Mouse (Mus musculus) embryonic facial prominence, embryonic 15.5 days (tissue): Measurements from ENCODE around the gene Npsr1. TPM values are rescaled to one million over a fixed set of nuclear protein-coding genes. Genes with fewer than 3 reads are reported as not detected.

ENCODE experiments used
- ATAC-seq: fragments of 200-750 bp; cut with Nextera tagmentation; 2 replicates; pipeline ENCODE4 v1.8.0; 2017; ENCODE audit warnings: low read depth, moderate TSS enrichment; ENCODE audit not compliant: insufficient number of reproducible peaks, low FRiP score, low TSS enrichment
- H3K27ac ChIP-seq: fragments of 300-500 bp; sonication (generic); replicated peaks from 2 replicates; pipeline ENCODE4 v1.5.1; 2015; ENCODE audit warnings: mild to moderate bottlenecking, inconsistent platforms
- H3K27me3 ChIP-seq: fragments of 300-500 bp; sonication (generic); 2 replicates; pipeline ENCODE4 v1.6.1; 2015; ENCODE audit warnings: inconsistent platforms
- H3K36me3 ChIP-seq: fragments of 300-500 bp; sonication (generic); 2 replicates; pipeline ENCODE4 v1.6.1; 2015; ENCODE audit warnings: mild to moderate bottlenecking, inconsistent platforms
- H3K4me1 ChIP-seq: fragments of 300-500 bp; sonication (generic); 2 replicates; pipeline ENCODE4 v1.6.1; 2015; ENCODE audit warnings: inconsistent platforms
- H3K4me2 ChIP-seq: fragments of 300-500 bp; sonication (generic); replicated peaks from 2 replicates; pipeline ENCODE4 v1.6.1; 2015; ENCODE audit warnings: mild to moderate bottlenecking, inconsistent platforms
- H3K4me3 ChIP-seq: fragments of 300-500 bp; sonication (generic); replicated peaks from 2 replicates; pipeline ENCODE4 v1.5.1; 2015; ENCODE audit warnings: mild to moderate bottlenecking, inconsistent platforms
- H3K9ac ChIP-seq: fragments of 300-500 bp; sonication (generic); 2 replicates; pipeline ENCODE4 v1.6.1; 2015; ENCODE audit warnings: inconsistent platforms
- H3K9me3 ChIP-seq: fragments of 300-500 bp; sonication (generic); replicated peaks from 2 replicates; pipeline ENCODE4 v1.6.1; 2016; ENCODE audit warnings: inconsistent platforms
- WGBS: fragments of 180-500 bp; shearing (Covaris S2); methylation state at CpG from one replicate; pipeline ENCODE4 v1.1.7; 2015; 5-methylcytosine and 5-hydroxymethylcytosine counted together
- polyA plus RNA-seq: library from polyadenylated mRNA; unstranded; fragments of >200 nt; fragmentation: Nextera tagmentation; extraction: Ambion mirVana; gene quantifications from 2 replicates; pipeline ENCODE4 v1.2.1, GENCODE M21; 2015

Npsr1 gene
- polyA plus RNA-seq, 1 experiment from 2014 or later, result not detected

DNA sequence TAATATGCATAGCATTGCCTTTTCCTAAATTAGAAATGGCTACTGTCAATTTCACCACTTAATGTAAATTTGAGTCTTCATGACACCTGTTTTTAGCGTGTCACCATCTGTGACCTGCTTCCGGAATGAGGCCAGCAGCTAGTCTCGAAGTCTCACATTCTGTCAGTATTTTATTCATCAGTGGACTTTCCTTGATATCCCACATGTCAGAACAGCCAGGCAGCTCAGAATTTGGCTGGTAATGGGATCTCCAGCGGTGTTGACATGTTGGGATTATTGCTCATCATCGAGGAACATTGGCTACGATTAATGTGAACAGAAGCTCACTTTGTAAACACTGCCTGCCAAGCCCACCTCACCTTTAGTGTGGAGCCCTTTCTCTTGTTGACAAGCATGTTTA lies 205.1 kb downstream of the Npsr1 start:
- Histone ChIP-seq H3K9me3 (no peaks in the 10 kb centered on the region), H3K4me3 (no peak overlapping the region), H3K36me3 (no peaks in the 10 kb centered on the region), H3K27ac (no peak overlapping the region), H3K9ac (no peak overlapping the region), H3K27me3 (no peaks in the 10 kb centered on the region), H3K4me2 (no peak overlapping the region), H3K4me1 (no peaks in the 10 kb centered on the region)
- no peak for ATAC-seq
- WGBS, result 82% methylated on average over 6 of the region's 6 CpGs

DNA sequence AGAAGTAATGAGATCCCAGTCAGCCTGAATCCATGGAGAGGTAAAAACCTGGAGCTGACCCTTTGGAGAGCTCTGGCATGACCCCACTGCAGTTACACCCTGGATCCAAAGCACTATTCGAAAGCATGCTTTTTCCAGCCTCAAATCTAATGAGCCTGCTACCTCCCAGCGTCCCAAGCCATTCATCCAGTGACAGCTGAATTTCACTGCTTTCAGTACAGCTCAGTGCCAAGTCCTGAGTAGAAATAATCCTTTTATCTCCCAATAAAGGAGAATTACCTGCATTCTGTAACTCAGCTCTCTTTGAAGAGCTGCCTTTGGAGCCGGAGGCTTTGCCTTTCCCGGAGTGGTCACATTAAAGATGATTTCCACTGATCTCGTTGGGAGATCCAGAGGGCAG lies 209.2 kb downstream of the Npsr1 start:
- ATAC-seq, result no peak
- Histone ChIP-seq H3K4me3 (no peak overlapping the region), H3K27ac (no peak overlapping the region), H3K9me3 (no peaks in the 10 kb centered on the region), H3K4me2 (no peak overlapping the region), H3K9ac (no peak overlapping the region), H3K27me3 (no peaks in the 10 kb centered on the region), H3K36me3 (no peaks in the 10 kb centered on the region), H3K4me1 (no peaks in the 10 kb centered on the region)
- 36% methylated on average over 5 of the region's 5 CpGs for WGBS

DNA sequence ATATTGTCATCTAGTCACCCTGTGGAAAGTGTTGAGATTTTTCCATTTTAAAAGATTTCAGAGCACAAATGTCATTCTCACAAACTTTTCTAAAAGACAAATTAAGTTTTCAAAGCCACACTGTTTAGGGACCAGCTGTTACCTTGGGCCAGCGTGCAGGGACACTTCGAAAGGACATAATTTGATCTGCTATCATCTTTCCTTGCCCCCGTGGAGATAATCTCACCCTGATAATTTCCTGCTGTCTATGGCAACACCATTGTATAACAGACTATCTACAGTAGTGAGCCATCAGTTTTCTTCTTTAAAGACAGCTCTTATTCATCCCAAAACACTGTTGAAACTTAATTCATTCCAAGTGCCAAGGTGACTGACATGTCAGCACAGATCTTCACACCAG lies 209.6 kb downstream of the Npsr1 start:
- Histone ChIP-seq H3K4me2 (no peak overlapping the region), H3K9me3 (no peaks in the 10 kb centered on the region), H3K36me3 (no peaks in the 10 kb centered on the region), H3K4me1 (no peaks in the 10 kb centered on the region), H3K27me3 (no peaks in the 10 kb centered on the region), H3K27ac (no peak overlapping the region), H3K4me3 (no peak overlapping the region), H3K9ac (no peak overlapping the region)
- no peak for ATAC-seq
- 35% methylated on average over 3 of the region's 3 CpGs for WGBS

DNA sequence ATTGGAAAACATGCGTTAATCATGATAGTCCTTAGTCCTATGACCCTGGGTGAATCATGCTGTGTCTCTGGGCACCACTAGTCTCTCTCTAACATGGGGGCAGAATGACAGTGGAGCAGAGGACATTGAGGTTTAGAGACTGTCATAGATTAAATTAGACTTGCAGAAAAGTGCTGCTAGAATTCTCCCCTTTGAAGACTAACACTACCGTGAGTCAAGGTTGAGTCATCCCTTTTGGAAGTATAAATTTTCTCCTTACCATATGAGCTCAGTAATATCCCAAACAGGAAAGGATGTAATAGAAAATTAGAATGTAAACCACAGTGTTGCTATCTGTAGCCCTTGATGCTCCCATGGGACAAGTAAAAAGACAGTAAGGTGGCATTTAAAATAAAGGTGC lies 218.0 kb downstream of the Npsr1 start:
- Histone ChIP-seq H3K4me3 (no peak overlapping the region), H3K27ac (no peak overlapping the region), H3K9me3 (no peaks in the 10 kb centered on the region), H3K9ac (no peak overlapping the region), H3K4me2 (no peak overlapping the region), H3K27me3 (no peaks in the 10 kb centered on the region), H3K4me1 (no peaks in the 10 kb centered on the region), H3K36me3 (no peaks in the 10 kb centered on the region)
- WGBS, result 92% methylated on average over 2 of the region's 2 CpGs
- ATAC-seq, result no peak

DNA sequence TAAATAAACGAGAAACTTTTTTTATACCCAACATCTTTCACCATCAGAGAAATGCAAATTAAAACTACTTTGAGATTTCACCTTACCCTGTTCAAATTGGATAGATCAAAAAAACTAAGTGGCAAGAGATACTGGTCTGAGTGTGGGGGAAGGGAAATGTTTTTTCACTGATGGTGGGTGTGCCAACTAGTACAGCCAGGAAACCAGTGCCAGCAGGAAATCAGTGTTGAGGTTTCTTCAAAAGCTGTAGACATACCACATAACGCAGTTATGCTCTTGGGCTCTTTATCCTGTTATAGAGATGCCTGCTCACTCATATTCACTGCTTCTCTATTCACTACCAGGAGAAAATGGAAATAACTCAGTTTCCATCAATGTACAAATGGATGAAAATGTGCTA lies 233.9 kb downstream of the Npsr1 start:
- no peaks in the 10 kb centered on the region for H3K27me3 ChIP-seq
- no peak for ATAC-seq
- H3K4me3 ChIP-seq, result no peak overlapping the region
- no peaks in the 10 kb centered on the region for H3K9me3 ChIP-seq
- no peak overlapping the region for H3K27ac ChIP-seq
- H3K4me1 ChIP-seq, result no peaks in the 10 kb centered on the region
- 57% methylated on average over 2 of the region's 2 CpGs for WGBS
- H3K9ac ChIP-seq, result no peak overlapping the region
- no peak overlapping the region for H3K4me2 ChIP-seq
- H3K36me3 ChIP-seq, result no peaks in the 10 kb centered on the region

DNA sequence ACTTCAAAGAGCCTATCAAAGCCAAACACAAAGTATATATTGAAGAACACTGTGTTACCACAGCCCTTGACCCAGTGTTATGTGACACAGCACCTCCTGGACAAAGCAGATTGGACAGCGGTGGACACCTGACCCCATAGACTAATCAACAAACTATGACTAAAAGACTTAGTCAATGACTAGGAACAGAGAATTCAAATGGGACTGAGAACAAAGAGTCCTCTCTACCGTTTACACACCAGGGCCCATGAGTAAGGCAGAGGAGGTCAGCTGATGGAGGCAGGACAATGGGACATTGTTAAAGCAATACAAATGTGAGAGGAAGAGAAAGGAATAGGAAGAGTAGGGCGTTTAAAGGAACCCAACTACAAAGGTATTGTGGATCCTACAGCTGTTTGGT lies 243.5 kb downstream of the Npsr1 start:
- H3K9ac ChIP-seq, result no peak overlapping the region
- no peaks in the 10 kb centered on the region for H3K27me3 ChIP-seq
- no peaks in the 10 kb centered on the region for H3K4me1 ChIP-seq
- no peak overlapping the region for H3K4me3 ChIP-seq
- no peak overlapping the region for H3K4me2 ChIP-seq
- no peak overlapping the region for H3K27ac ChIP-seq
- ATAC-seq, result no peak
- H3K9me3 ChIP-seq, result no peaks in the 10 kb centered on the region
- H3K36me3 ChIP-seq, result no peaks in the 10 kb centered on the region
- WGBS, result 53% methylated on average over 3 of the region's 3 CpGs

DNA sequence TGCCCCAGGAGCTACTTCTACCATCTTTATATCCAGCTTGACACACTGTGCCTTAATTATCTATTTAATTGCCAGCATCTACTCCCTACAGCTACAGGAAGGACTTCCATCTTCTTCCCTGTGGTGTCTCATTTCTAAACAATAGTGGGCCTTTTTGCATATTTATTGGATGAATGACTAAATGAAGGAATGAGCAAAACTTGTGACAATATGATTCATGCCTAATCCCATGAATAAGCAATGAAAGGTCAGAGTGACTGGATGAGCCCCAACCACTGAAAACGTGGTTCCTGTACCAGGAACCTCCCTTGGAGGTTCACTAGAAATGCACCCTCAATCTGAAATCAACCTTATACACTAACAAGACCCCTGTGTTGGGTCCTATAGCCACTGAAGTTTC lies 249.2 kb downstream of the Npsr1 start:
- ATAC-seq, result no peak
- Histone ChIP-seq H3K4me3 (no peak overlapping the region), H3K27ac (no peak overlapping the region), H3K9ac (no peak overlapping the region), H3K4me2 (no peak overlapping the region), H3K27me3 (no peaks in the 10 kb centered on the region), H3K9me3 (no peaks in the 10 kb centered on the region), H3K4me1 (no peaks in the 10 kb centered on the region), H3K36me3 (no peaks in the 10 kb centered on the region)
- 38% methylated on average over 1 of the region's 1 CpGs for WGBS

DNA sequence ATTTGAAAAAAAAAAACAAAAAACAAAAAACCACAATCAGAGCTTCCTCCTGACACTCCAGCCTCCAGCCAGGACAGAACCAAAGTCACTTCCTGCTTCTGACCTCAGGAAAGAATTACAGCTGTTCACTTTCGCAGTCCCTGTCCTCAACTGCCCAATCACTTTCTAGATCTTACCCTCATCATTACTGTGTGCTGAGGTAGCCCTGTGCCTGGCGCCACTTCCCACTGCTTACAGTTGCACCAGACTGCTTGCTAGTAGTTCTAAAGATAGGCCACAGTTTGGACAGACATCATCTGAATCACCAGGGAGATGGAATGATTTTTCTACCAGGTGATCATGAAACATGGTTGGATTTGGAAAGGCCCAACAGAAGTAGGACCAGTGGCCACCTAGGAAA lies 251.7 kb downstream of the Npsr1 start:
- Histone ChIP-seq H3K9ac (no peak overlapping the region), H3K4me1 (no peaks in the 10 kb centered on the region), H3K9me3 (no peaks in the 10 kb centered on the region), H3K27me3 (no peaks in the 10 kb centered on the region), H3K27ac (no peak overlapping the region), H3K4me3 (no peak overlapping the region), H3K4me2 (no peak overlapping the region), H3K36me3 (no peaks in the 10 kb centered on the region)
- ATAC-seq, result no peak
- 87% methylated on average over 2 of the region's 2 CpGs for WGBS

DNA sequence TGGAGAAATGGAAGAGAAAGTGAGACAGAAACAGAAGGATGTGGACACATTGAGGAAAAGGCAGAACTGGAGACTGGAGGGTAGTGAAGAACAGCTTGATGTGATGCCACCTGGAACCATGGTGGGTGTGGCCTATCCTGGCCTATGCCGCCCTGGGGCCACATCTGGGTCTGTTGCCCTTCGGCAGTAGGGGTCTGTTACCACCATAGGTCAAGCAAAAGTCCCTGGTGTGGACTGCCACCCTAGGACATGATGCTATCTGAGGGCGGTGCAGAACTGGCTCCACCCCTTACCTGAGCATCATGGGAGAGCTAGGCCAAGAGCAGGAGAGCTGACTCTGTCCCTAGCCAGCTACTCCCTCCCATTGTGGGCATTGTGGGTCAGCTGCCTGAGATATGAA lies 253.6 kb downstream of the Npsr1 start:
- Histone ChIP-seq H3K27me3 (no peaks in the 10 kb centered on the region), H3K27ac (no peak overlapping the region), H3K4me3 (no peak overlapping the region), H3K4me2 (no peak overlapping the region), H3K4me1 (no peaks in the 10 kb centered on the region), H3K9ac (no peak overlapping the region), H3K36me3 (no peaks in the 10 kb centered on the region), H3K9me3 (no peaks in the 10 kb centered on the region)
- WGBS, result 86% methylated on average over 3 of the region's 3 CpGs
- ATAC-seq, result no peak
